ENCODE assay signal across 7 mouse cellular contexts in genomic region chr3:107696910-107697309, GRCm38 (mm10). TPM values are rescaled to one million over a fixed set of nuclear protein-coding genes. Genes with fewer than 3 reads are reported as not detected.
DNase-seq lines count a peak whose midpoint lies in the region; ATAC-seq and TF ChIP-seq lines count a peak whose summit lies in the region.

No protein-coding gene starts in this region.

- no peak for TF ChIP-seq CTCF in liver, adult 2 months (IDR thresholded peaks at IDR 0.05; ENCODE audit: low read depth, low read length)
- TF ChIP-seq CTCF in small intestine, adult 2 months (IDR thresholded peaks at IDR 0.05; ENCODE audit: extremely low read depth, insufficient read length, insufficient replicate concordance, low read depth, low read length), result no peak

- peak; percentile 99 for DNase-seq in liver, adult 2 months (ENCODE audit: extremely low read depth, low read depth, low spot score)
- DNase-seq in liver, result no peak
- peak; percentile 50 for DNase-seq in forebrain, embryonic 11.5 days (ENCODE audit: low spot score)
- no peak for DNase-seq in limb, embryonic 11.5 days (ENCODE audit: low spot score)
- no peak for DNase-seq in gastrocnemius, adult 8-10 months (ENCODE audit: low spot score in 2 of 2)
- no peak for DNase-seq in left cerebral cortex, adult 8-10 months (ENCODE audit: low spot score in 2 of 2)

- no peaks in the 10 kb centered on the region for H3K27me3 ChIP-seq in liver, adult 2 months (ENCODE audit: control insufficient read depth, insufficient read depth, low read length)
- no peaks in the 10 kb centered on the region for H3K27me3 ChIP-seq in forebrain, embryonic 11.5 days (ENCODE audit: control insufficient read depth, insufficient read depth, low read length)
- H3K27me3 ChIP-seq in limb, embryonic 11.5 days (ENCODE audit: control insufficient read depth, insufficient read depth, low read length), result no peaks in the 10 kb centered on the region
- H3K27me3 ChIP-seq in small intestine, adult 2 months (ENCODE audit: control insufficient read depth, insufficient read depth, low read length), result no peaks in the 10 kb centered on the region

- peak overlapping the region; percentile 87 for H3K27ac ChIP-seq in liver, adult 2 months (replicated peaks; ENCODE audit: insufficient read depth, low read depth, low read length)
- H3K27ac ChIP-seq in forebrain, embryonic 11.5 days (ENCODE audit: low read depth, low read length), result no peak overlapping the region
- no peak overlapping the region for H3K27ac ChIP-seq in limb, embryonic 11.5 days (replicated peaks; ENCODE audit: low read depth, low read length)
- H3K27ac ChIP-seq in small intestine, adult 2 months (ENCODE audit: insufficient read depth, low read depth, low read length), result peak overlapping the region; percentile 53; the same call in 1 of the 2 replicates

- peaks cover 13% of the 10 kb centered on the region for H3K4me1 ChIP-seq in liver, adult 2 months (ENCODE audit: control insufficient read depth, insufficient read depth, low read length)
- H3K4me1 ChIP-seq in forebrain, embryonic 11.5 days (replicated peaks; ENCODE audit: control insufficient read depth, insufficient read depth, low read length), result 0 out of 2 replicates have a peak, but pooled peaks cover 2% of the 10 kb centered on the region
- H3K4me1 ChIP-seq in limb, embryonic 11.5 days (ENCODE audit: control insufficient read depth, insufficient read depth, low read length), result peaks cover 12% of the 10 kb centered on the region; the same call in 1 of the 2 replicates
- peaks cover 17% of the 10 kb centered on the region; the same call in 1 of the 2 replicates for H3K4me1 ChIP-seq in small intestine, adult 2 months (ENCODE audit: control insufficient read depth, insufficient read depth, insufficient read length, low read length)

- H3K9me3 ChIP-seq in forebrain, embryonic 11.5 days (ENCODE audit: control insufficient read depth, low read length), result no peaks in the 10 kb centered on the region
- no peaks in the 10 kb centered on the region for H3K9me3 ChIP-seq in limb, embryonic 11.5 days (ENCODE audit: control insufficient read depth, low read length)

- WGBS in liver, adult 2 months, result 12% methylated on average over 3 of the region's 3 CpGs
- WGBS in forebrain, embryonic 11.5 days, result 29% methylated on average over 3 of the region's 3 CpGs
- WGBS in limb, embryonic 11.5 days, result 33% methylated on average over 3 of the region's 3 CpGs
- WGBS in small intestine, adult 2 months, result 25% methylated on average over 3 of the region's 3 CpGs

- ATAC-seq in forebrain, embryonic 11.5 days (replicated peaks; ENCODE audit: low FRiP score), result no peak; the same call in 1 of the 2 replicates
- ATAC-seq in limb, embryonic 11.5 days (ENCODE audit: insufficient number of reproducible peaks, low FRiP score, low TSS enrichment, low read depth), result peak; percentile 37

- no peak overlapping the region for H3K9ac ChIP-seq in liver, adult 2 months (ENCODE audit: low read depth, low read length)
- 0 out of 2 replicates have a peak overlapping the region, but pooled peaks have one; percentile 14 for H3K9ac ChIP-seq in forebrain, embryonic 11.5 days (ENCODE audit: low read length)
- H3K9ac ChIP-seq in limb, embryonic 11.5 days (ENCODE audit: low read length), result no peak overlapping the region

- no peaks in the 10 kb centered on the region for H3K36me3 ChIP-seq in liver, adult 2 months (ENCODE audit: control insufficient read depth, insufficient read depth, low read length)
- H3K36me3 ChIP-seq in forebrain, embryonic 11.5 days (ENCODE audit: control insufficient read depth, insufficient read depth, low read length), result no peaks in the 10 kb centered on the region
- H3K36me3 ChIP-seq in limb, embryonic 11.5 days (ENCODE audit: control insufficient read depth, insufficient read depth, low read length), result no peaks in the 10 kb centered on the region
- no peaks in the 10 kb centered on the region; the same call in 1 of the 2 replicates for H3K36me3 ChIP-seq in small intestine, adult 2 months (ENCODE audit: control insufficient read depth, insufficient read depth, low read length)

- peak overlapping the region; percentile 29 for H3K4me2 ChIP-seq in forebrain, embryonic 11.5 days (ENCODE audit: low read depth, low read length, severe bottlenecking)
- H3K4me2 ChIP-seq in limb, embryonic 11.5 days (ENCODE audit: low read depth, severe bottlenecking), result peak overlapping the region; percentile 22; the same call in 1 of the 2 replicates

- no peak overlapping the region for H3K4me3 ChIP-seq in liver, adult 2 months (ENCODE audit: insufficient read depth, low read depth, low read length)
- H3K4me3 ChIP-seq in forebrain, embryonic 11.5 days (ENCODE audit: low read depth, low read length), result no peak overlapping the region
- H3K4me3 ChIP-seq in limb, embryonic 11.5 days (ENCODE audit: low read depth, low read length), result no peak overlapping the region
- H3K4me3 ChIP-seq in small intestine, adult 2 months (ENCODE audit: low read depth, low read length), result no peak overlapping the region

- no peak for TF ChIP-seq POLR2A in liver, adult 2 months (IDR thresholded peaks at IDR 0.05; ENCODE audit: extremely low read depth, insufficient read depth, low read length)
- TF ChIP-seq POLR2A in small intestine, adult 2 months (IDR thresholded peaks at IDR 0.05; ENCODE audit: low read depth, low read length), result no peak

- H3K79me2 ChIP-seq in liver, adult 2 months (ENCODE audit: control insufficient read depth, insufficient read depth, low read length), result peaks cover 16% of the 10 kb centered on the region

RNA-seq across cellular contexts. Expression of gene Ahcyl1, which starts 0.6 kb away (rescaled TPM):
- 50.2 and 52.9 TPM in 2 replicates for total RNA-seq in liver, adult 2 months (2014; rRNA removed)
- polyA plus RNA-seq in liver, adult 2 months (2012; rRNA removed), result 40.4 and 42.3 TPM in 2 replicates
- polyA plus RNA-seq in forebrain, embryonic 11.5 days (2014; fragmentation: Nextera tagmentation; extraction: Ambion mirVana), result 122 and 127 TPM in 2 replicates
- polyA plus RNA-seq in limb, embryonic 11.5 days (2014; fragmentation: Nextera tagmentation; extraction: Ambion mirVana), result 102 and 119 TPM in 2 replicates
- 31.6 and 34.9 TPM in 2 replicates for polyA plus RNA-seq in small intestine, adult 2 months (2012; rRNA removed)
- 10 to 100 TPM; 21.9 to 29.4 (median 28.6) TPM for total RNA-seq in gastrocnemius, adult 8-10 months (2022)
- total RNA-seq in left cerebral cortex, adult 8-10 months (2022), result 100 to 1,000 TPM; 308 to 354 (median 335) TPM

Comparison
In these comparisons a context has a peak if more than half of its experiments do, and no peak if none do; other contexts are left out.
1. DNase-seq: peak in liver, adult 2 months (single experiment) and forebrain, embryonic 11.5 days (single experiment); none in liver (single experiment), limb, embryonic 11.5 days (single experiment), gastrocnemius, adult 8-10 months (0 of 2) and left cerebral cortex, adult 8-10 months (0 of 2).
2. H3K27ac ChIP-seq: peak in liver, adult 2 months (single experiment) and small intestine, adult 2 months (single experiment); none in forebrain, embryonic 11.5 days (single experiment) and limb, embryonic 11.5 days (single experiment).